Mouse (Mus musculus) intestine, embryonic 15.5 days (tissue): ENCODE data around the gene Bcl2l14. TPM values are rescaled to one million over a fixed set of nuclear protein-coding genes. Genes with fewer than 3 reads are reported as not detected.

ENCODE experiments used
- ATAC-seq: fragments of 200-750 bp; cut with Nextera tagmentation; 2 replicates; pipeline ENCODE4 v1.8.0; 2017; ENCODE audit warnings: moderate TSS enrichment, moderate library complexity
- H3K27ac ChIP-seq: fragments of 300-500 bp; sonication (generic); 2 replicates; pipeline ENCODE4 v1.5.1; 2015; ENCODE audit warnings: mild to moderate bottlenecking, inconsistent platforms
- H3K27me3 ChIP-seq: fragments of 300-500 bp; sonication (generic); replicated peaks from 2 replicates; pipeline ENCODE4 v1.6.1; 2015; ENCODE audit warnings: inconsistent platforms
- H3K36me3 ChIP-seq: fragments of 300-500 bp; sonication (generic); 2 replicates; pipeline ENCODE4 v1.6.1; 2015; ENCODE audit warnings: inconsistent platforms
- H3K4me1 ChIP-seq: fragments of 300-500 bp; sonication (generic); replicated peaks from 2 replicates; pipeline ENCODE4 v1.6.1; 2015; ENCODE audit warnings: inconsistent platforms
- H3K4me2 ChIP-seq: fragments of 300-500 bp; sonication (generic); replicated peaks from 2 replicates; pipeline ENCODE4 v1.6.1; 2015; ENCODE audit warnings: mild to moderate bottlenecking, inconsistent platforms
- H3K4me3 ChIP-seq: fragments of 300-500 bp; sonication (generic); replicated peaks from 2 replicates; pipeline ENCODE4 v1.5.1; 2015; ENCODE audit warnings: inconsistent platforms
- H3K9ac ChIP-seq: fragments of 300-500 bp; sonication (generic); 2 replicates; pipeline ENCODE4 v1.6.1; 2015; ENCODE audit warnings: inconsistent platforms
- H3K9me3 ChIP-seq: fragments of 300-500 bp; sonication (generic); 2 replicates; pipeline ENCODE4 v1.6.1; 2016; ENCODE audit warnings: inconsistent platforms
- WGBS: fragments of 180-500 bp; shearing (Covaris S2); methylation state at CpG from one replicate; pipeline ENCODE4 v1.1.7; 2015; 5-methylcytosine and 5-hydroxymethylcytosine counted together
- polyA plus RNA-seq: library from polyadenylated mRNA; unstranded; fragments of >200 nt; fragmentation: Nextera tagmentation; extraction: Ambion mirVana; gene quantifications from 2 replicates; pipeline ENCODE4 v1.2.1, GENCODE M21; 2015

The Bcl2l14 gene
- 3.9 TPM in 2 replicates for polyA plus RNA-seq

DNA sequence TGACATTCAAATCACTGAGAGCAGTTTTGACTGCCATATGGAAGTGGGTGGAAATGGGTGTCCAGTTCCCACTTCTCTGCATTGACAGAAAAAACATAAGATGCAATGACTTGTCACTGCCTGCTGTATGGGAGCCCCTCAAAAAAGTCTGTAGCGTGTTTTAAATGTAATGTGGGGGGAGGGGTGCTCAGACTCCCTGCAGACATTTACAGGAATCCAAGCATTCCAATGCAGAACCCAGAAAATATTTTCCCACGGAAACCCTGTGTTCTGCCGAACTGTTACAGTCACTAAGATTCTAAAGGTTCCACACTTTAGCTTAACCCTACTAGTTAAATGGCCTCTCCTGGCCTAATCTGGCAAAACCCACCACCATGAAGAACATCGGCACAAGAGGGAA is at the start of gene Bcl2l14:
Gene Bcl2l14, plus strand, starts transcription at position 301 of the 400 bp plus-strand sequence.
- Histone ChIP-seq H3K4me1 (no peaks in the 10 kb centered on the region), H3K9ac (no peak within 1 kb of the TSS), H3K4me3 (no peak within 1 kb of the TSS), H3K9me3 (no peaks in the 10 kb centered on the region), H3K27ac (no peak within 1 kb of the TSS), H3K36me3 (no peaks in the 10 kb centered on the region), H3K4me2 (no peak within 1 kb of the TSS), H3K27me3 (no peaks in the 10 kb centered on the region)
- ATAC-seq: no peak
- WGBS: 70% methylated on average over 4 of the region's 4 CpGs

DNA sequence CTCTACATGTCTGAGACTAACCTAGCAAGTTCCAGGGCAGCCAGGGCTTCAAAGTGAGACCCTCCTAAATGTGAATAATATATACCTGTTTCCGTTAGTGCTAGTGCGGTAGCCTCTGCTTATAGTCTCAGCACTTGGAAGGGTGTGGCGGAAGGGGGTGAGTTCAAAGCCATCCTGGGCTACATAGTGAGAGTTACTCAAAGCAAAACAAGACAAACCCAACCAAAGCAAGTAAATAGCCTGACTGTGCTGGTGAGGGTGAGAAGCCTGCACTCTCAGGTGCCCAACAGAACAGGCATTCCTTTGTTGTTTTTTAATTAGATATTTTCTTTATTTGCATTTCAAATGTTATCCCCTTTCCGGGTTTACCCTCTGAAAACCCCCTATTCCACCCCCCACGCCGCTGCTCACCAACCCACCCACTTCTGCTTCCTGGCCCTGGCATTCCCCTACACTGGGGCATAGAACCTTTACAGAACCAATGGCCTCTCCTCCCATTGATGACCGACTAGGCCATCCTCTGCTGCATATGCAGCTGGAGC is 47.5 kb upstream of the Bcl2l14 start:
- no peaks in the 10 kb centered on the region for H3K27me3 ChIP-seq
- no peak overlapping the region for H3K27ac ChIP-seq
- H3K4me1 ChIP-seq: no peaks in the 10 kb centered on the region
- no peak for ATAC-seq
- H3K4me2 ChIP-seq: no peak overlapping the region
- H3K36me3 ChIP-seq: no peaks in the 10 kb centered on the region
- no peak overlapping the region for H3K9ac ChIP-seq
- no peaks in the 10 kb centered on the region for H3K9me3 ChIP-seq
- no peak overlapping the region for H3K4me3 ChIP-seq
- WGBS: 90% methylated on average over 7 of the region's 7 CpGs

- 78% methylated on average over 6 of the region's 6 CpGs for WGBS
- H3K9me3 ChIP-seq: no peaks in the 10 kb centered on the region
- no peaks in the 10 kb centered on the region for H3K36me3 ChIP-seq
- no peak overlapping the region for H3K27ac ChIP-seq
- H3K27me3 ChIP-seq: no peaks in the 10 kb centered on the region
- no peak for ATAC-seq
- H3K4me3 ChIP-seq: no peak overlapping the region
- H3K4me2 ChIP-seq: no peak overlapping the region
- no peaks in the 10 kb centered on the region for H3K4me1 ChIP-seq
- no peak overlapping the region for H3K9ac ChIP-seq
Measured at GRCm38 (mm10) chr6:134352881-134353280, 43.2 kb upstream of the Bcl2l14 start.

GRCm38 (mm10) chr6:134353751-134354150 is 42.4 kb upstream of the Bcl2l14 start:
- ATAC-seq: no peak
- WGBS: 81% methylated on average over 4 of the region's 4 CpGs

GRCm38 (mm10) chr6:134357570-134357969 is 38.5 kb upstream of the Bcl2l14 start:
- no peak overlapping the region for H3K4me3 ChIP-seq
- no peaks in the 10 kb centered on the region for H3K27me3 ChIP-seq
- no peaks in the 10 kb centered on the region for H3K36me3 ChIP-seq
- no peaks in the 10 kb centered on the region for H3K4me1 ChIP-seq
- no peak overlapping the region for H3K4me2 ChIP-seq
- WGBS: 55% methylated on average over 6 of the region's 6 CpGs
- no peak for ATAC-seq
- H3K27ac ChIP-seq: no peak overlapping the region
- no peaks in the 10 kb centered on the region for H3K9me3 ChIP-seq
- H3K9ac ChIP-seq: no peak overlapping the region

More at GRCm38 (mm10) chr6:134353751-134354150, 42.4 kb upstream of the Bcl2l14 start:
- H3K9ac ChIP-seq: no peak overlapping the region
- no peak overlapping the region for H3K4me3 ChIP-seq
- no peaks in the 10 kb centered on the region for H3K27me3 ChIP-seq
- H3K36me3 ChIP-seq: no peaks in the 10 kb centered on the region
- no peaks in the 10 kb centered on the region for H3K9me3 ChIP-seq
- H3K27ac ChIP-seq: no peak overlapping the region
- no peaks in the 10 kb centered on the region for H3K4me1 ChIP-seq
- H3K4me2 ChIP-seq: no peak overlapping the region

- no peak overlapping the region for H3K27ac ChIP-seq
- no peaks in the 10 kb centered on the region for H3K27me3 ChIP-seq
- H3K36me3 ChIP-seq: no peaks in the 10 kb centered on the region
- ATAC-seq: no peak
- no peaks in the 10 kb centered on the region for H3K4me1 ChIP-seq
- H3K9ac ChIP-seq: no peak overlapping the region
- H3K4me3 ChIP-seq: no peak overlapping the region
- WGBS: 82% methylated on average over 4 of the region's 4 CpGs
- H3K9me3 ChIP-seq: no peaks in the 10 kb centered on the region
- H3K4me2 ChIP-seq: no peak overlapping the region
Measured at GRCm38 (mm10) chr6:134360079-134360478, 36.0 kb upstream of the Bcl2l14 start.

DNA sequence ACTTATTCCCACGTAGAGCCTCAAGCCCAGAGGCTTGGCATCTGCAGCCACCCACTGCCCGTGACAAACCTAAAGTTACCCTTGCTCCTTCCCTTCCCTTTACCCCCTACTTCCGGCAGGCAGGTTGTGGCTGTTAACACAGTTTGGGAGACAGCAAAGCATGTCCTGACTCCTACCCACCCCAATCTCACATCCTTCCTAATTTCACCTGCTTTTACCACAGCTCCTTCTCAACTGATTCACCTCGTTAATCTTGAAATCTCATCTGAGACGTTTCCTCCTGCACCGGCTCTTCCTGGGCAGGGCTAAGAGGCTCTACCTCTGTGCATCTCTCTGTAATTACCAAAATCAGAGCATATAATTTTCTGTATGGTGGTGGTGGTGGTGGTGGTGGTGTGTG is 31.5 kb upstream of the Bcl2l14 start:
- H3K4me2 ChIP-seq: no peak overlapping the region
- no peaks in the 10 kb centered on the region for H3K36me3 ChIP-seq
- H3K4me1 ChIP-seq: no peaks in the 10 kb centered on the region
- H3K27ac ChIP-seq: no peak overlapping the region
- no peak overlapping the region for H3K9ac ChIP-seq
- ATAC-seq: no peak
- H3K27me3 ChIP-seq: no peaks in the 10 kb centered on the region
- H3K9me3 ChIP-seq: no peaks in the 10 kb centered on the region
- no peak overlapping the region for H3K4me3 ChIP-seq
- WGBS: 60% methylated on average over 6 of the region's 6 CpGs

- 58% methylated on average over 4 of the region's 4 CpGs for whole genome bisulfite sequencing
- Histone ChIP-seq H3K27ac (no peak overlapping the region), H3K9ac (no peak overlapping the region), H3K4me2 (no peak overlapping the region), H3K9me3 (no peaks in the 10 kb centered on the region), H3K4me3 (no peak overlapping the region), H3K36me3 (no peaks in the 10 kb centered on the region), H3K27me3 (no peaks in the 10 kb centered on the region), H3K4me1 (no peaks in the 10 kb centered on the region)
- ATAC-seq: no peak
Measured at GRCm38 (mm10) chr6:134365952-134366351, 30.2 kb upstream of the Bcl2l14 start.

DNA sequence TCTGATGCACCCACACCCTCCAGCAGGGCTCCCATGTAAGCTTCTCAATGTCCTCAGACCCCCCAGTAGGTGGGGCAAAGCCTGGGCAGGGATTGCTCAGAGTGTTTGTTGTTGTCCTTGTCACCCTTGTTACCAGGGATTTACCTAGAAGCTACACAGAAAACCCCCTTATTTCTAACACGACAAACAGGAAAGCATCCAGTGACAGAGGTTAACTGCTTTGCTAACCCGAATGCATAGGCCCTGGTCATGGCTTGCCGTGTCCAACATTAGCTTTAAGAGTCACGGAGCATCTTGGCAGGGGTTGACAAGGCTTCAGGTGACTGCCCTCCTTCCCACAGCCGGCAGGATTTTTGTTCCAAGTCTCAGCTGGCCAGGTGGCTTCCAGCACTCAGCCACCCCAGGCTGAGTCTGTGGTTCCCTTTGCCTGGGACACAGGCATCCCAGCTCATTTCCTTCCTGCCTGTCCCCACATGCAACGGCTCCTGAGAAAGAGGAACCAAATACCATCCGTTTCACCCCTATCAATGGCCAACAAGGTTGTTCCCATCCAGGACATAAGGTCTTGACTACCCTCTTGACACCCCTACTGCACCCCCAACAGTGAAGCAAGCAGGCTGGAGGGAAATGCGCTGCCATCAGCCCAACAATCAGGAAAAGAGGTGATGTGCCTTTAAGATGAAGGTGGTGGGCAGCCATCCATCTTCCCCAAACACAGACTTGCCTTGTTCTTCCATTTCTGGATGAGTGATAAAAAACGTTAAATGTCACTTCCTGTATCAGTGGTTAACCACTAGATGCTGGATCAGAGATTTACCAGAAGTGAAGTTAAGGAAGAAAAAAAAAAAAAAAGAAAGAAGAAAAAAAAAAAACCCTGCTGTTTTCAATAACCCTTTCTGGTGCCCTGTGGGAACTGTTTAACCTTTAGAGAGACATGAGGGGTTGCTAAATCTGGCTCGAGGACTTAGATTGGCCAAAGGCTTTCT is 29.5 kb upstream of the Bcl2l14 start:
- H3K9me3 ChIP-seq: no peaks in the 10 kb centered on the region
- no peak overlapping the region for H3K27ac ChIP-seq
- H3K4me3 ChIP-seq: no peak overlapping the region
- H3K9ac ChIP-seq: no peak overlapping the region
- ATAC-seq: no peak
- H3K4me2 ChIP-seq: no peak overlapping the region
- WGBS: 57% methylated on average over 10 of the region's 10 CpGs
- H3K4me1 ChIP-seq: no peaks in the 10 kb centered on the region
- H3K36me3 ChIP-seq: no peaks in the 10 kb centered on the region
- H3K27me3 ChIP-seq: no peaks in the 10 kb centered on the region

- H3K9ac ChIP-seq: no peak overlapping the region
- H3K4me1 ChIP-seq: no peaks in the 10 kb centered on the region
- no peak for ATAC-seq
- WGBS: 64% methylated on average over 12 of the region's 12 CpGs
- H3K27me3 ChIP-seq: no peaks in the 10 kb centered on the region
- H3K36me3 ChIP-seq: no peaks in the 10 kb centered on the region
- H3K4me3 ChIP-seq: no peak overlapping the region
- no peak overlapping the region for H3K27ac ChIP-seq
- H3K4me2 ChIP-seq: no peak overlapping the region
- H3K9me3 ChIP-seq: no peaks in the 10 kb centered on the region
Measured at GRCm38 (mm10) chr6:134367366-134368281, 28.5 kb upstream of the Bcl2l14 start.

DNA sequence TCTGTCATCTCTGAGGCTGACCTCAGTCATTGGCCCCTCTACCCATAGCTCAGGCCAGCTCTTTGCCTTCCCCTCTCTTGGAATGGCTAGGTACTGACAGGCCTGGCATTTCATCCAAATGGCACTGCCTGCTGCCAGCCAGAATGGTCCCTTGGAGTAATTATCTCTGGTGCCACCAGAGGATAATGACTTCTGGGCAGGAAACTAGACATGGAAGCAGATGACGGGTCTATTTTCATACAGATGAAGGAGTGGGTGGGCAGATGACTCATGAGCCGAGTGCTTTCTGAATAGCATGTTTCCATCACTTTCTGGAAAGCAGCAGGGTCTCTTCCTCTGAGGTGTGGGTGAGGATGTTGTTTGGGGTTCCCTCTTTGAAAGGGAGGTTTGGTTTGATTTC is 23.2 kb upstream of the Bcl2l14 start:
- H3K27me3 ChIP-seq: no peaks in the 10 kb centered on the region
- 72% methylated on average over 2 of the region's 2 CpGs for WGBS
- no peak overlapping the region for H3K4me2 ChIP-seq
- no peak for ATAC-seq
- no peaks in the 10 kb centered on the region for H3K4me1 ChIP-seq
- H3K9ac ChIP-seq: no peak overlapping the region
- H3K4me3 ChIP-seq: no peak overlapping the region
- no peaks in the 10 kb centered on the region for H3K36me3 ChIP-seq
- no peak overlapping the region for H3K27ac ChIP-seq
- H3K9me3 ChIP-seq: no peaks in the 10 kb centered on the region

DNA sequence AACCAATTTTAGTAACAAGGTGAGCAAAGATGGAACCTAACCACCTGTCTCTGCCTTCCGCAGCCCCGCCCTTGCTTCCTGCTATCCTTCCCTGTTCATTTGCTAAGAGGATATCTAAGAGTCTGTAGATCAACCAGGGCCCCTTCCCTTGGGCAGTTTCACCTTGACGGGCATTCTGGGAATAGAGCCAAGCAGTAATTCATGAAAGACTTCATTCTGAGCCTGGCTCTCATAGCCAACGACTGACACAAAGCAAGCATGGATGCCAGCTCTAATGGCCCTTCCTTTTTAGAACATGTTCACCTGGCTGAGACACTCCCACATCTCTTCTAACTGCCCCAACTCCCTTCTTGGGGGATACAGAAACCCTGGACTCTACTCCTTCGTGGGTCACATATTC is 18.9 kb upstream of the Bcl2l14 start:
- H3K27me3 ChIP-seq: no peaks in the 10 kb centered on the region
- no peak overlapping the region for H3K4me3 ChIP-seq
- no peak overlapping the region for H3K27ac ChIP-seq
- H3K4me1 ChIP-seq: no peaks in the 10 kb centered on the region
- 76% methylated on average over 5 of the region's 5 CpGs for WGBS
- no peak overlapping the region for H3K9ac ChIP-seq
- no peak for ATAC-seq
- H3K4me2 ChIP-seq: no peak overlapping the region
- H3K36me3 ChIP-seq: no peaks in the 10 kb centered on the region
- no peaks in the 10 kb centered on the region for H3K9me3 ChIP-seq
